Mouse (Mus musculus) stomach, postnatal 0 days (tissue): ENCODE measurements around the gene Thrb.

Source experiments
- CTCF ChIP-seq: IDR thresholded peaks from 2 replicates; pipeline ENCODE4 v1.5.1; 2016; ENCODE audit warnings: antibody characterized with exemption, low read depth, mild to moderate bottlenecking, moderate library complexity
- EP300 ChIP-seq: optimal IDR thresholded peaks from 2 replicates; pipeline ENCODE3; 2016; ENCODE audit warnings: antibody characterized with exemption

DNA sequence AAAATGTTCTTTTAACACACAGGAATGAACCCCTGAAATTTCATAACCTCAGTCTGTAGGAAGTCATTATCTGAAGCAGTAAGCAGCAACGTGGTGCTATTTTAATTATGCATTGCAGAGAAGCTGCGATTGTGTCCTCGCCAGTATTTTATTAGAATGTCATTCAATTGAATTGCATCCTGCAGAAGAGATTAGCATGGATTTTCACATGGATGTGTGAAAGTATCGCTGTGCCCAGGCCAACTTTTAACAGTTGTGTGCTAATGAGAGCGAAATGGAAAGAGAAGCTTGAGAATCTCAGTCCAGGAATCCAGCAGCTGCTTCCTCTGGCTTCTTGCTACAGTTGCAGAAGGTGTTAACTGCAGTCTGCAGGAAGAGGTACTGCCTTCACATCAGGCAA, 30.8 kb upstream of the Thrb start:
- no peak for TF ChIP-seq CTCF
- no peak for TF ChIP-seq EP300
